Mouse (Mus musculus) neural tube, embryonic 11.5 days (tissue): ENCODE results near the gene Sos2. TPM values are rescaled to one million over a fixed set of nuclear protein-coding genes. Genes with fewer than 3 reads are reported as not detected.
A peak's percentile ranks its signal among the peaks of the same experiment; 100 is the strongest.

Experiments used
- ATAC-seq: fragments of 200-750 bp; cut with Nextera tagmentation; 2 replicates; pipeline ENCODE4 v1.8.0; 2017; ENCODE audit warnings: moderate number of reproducible peaks, mild to moderate bottlenecking, moderate TSS enrichment, moderate library complexity; ENCODE audit not compliant: insufficient read depth, low FRiP score, low TSS enrichment
- DNase-seq: peaks from one replicate; pipeline ENCODE4 v3.0.0-alpha.2; 2015; ENCODE audit warnings: low spot score
- H3K27ac ChIP-seq: fragments of 300-500 bp; sonication (generic); 2 replicates; pipeline ENCODE4 v1.5.1; 2014; ENCODE audit warnings: low read depth, mild to moderate bottlenecking, low read length
- H3K27me3 ChIP-seq: fragments of 300-500 bp; sonication (generic); 2 replicates; pipeline ENCODE4 v1.6.1; 2014; ENCODE audit warnings: mild to moderate bottlenecking, low read length, mixed read lengths; ENCODE audit not compliant: control insufficient read depth, insufficient read depth
- H3K36me3 ChIP-seq: fragments of 300-500 bp; sonication (generic); 2 replicates; pipeline ENCODE4 v1.6.1; 2014; ENCODE audit warnings: mild to moderate bottlenecking, low read length, moderate library complexity, mixed read lengths; ENCODE audit not compliant: control insufficient read depth, insufficient read depth
- H3K4me1 ChIP-seq: fragments of 300-500 bp; sonication (generic); 2 replicates; pipeline ENCODE4 v1.6.1; 2014; ENCODE audit warnings: low read length, mixed read lengths; ENCODE audit not compliant: control insufficient read depth, insufficient read depth
- H3K4me2 ChIP-seq: fragments of 300-500 bp; sonication (generic); 2 replicates; pipeline ENCODE4 v1.6.1; 2014; ENCODE audit warnings: low read depth, mild to moderate bottlenecking, moderate library complexity
- H3K4me3 ChIP-seq: fragments of 300-500 bp; sonication (generic); 2 replicates; pipeline ENCODE4 v1.5.1; 2014; ENCODE audit warnings: low read depth, low read length
- H3K9ac ChIP-seq: fragments of 300-500 bp; sonication (generic); 2 replicates; pipeline ENCODE4 v1.6.1; 2014; ENCODE audit warnings: mild to moderate bottlenecking, low read length
- H3K9me3 ChIP-seq: fragments of 300-500 bp; sonication (generic); 2 replicates; pipeline ENCODE4 v1.6.1; 2016; ENCODE audit warnings: low read length; ENCODE audit not compliant: control insufficient read depth
- WGBS: fragments of 180-500 bp; shearing (Covaris S2); extraction: QIAGEN DNeasy Blood & Tissue Kit; methylation state at CpG from one replicate; pipeline ENCODE4 v1.1.7; 2014; 5-methylcytosine and 5-hydroxymethylcytosine counted together
- polyA plus RNA-seq: library from polyadenylated mRNA; unstranded; fragments of >200 nt; fragmentation: Nextera tagmentation; extraction: Ambion mirVana; gene quantifications from 2 replicates; pipeline ENCODE4 v1.2.1, GENCODE M21; 2014

Gene Sos2
- polyA plus RNA-seq, 1 experiment from 2014 or later = 10.1 TPM

DNA sequence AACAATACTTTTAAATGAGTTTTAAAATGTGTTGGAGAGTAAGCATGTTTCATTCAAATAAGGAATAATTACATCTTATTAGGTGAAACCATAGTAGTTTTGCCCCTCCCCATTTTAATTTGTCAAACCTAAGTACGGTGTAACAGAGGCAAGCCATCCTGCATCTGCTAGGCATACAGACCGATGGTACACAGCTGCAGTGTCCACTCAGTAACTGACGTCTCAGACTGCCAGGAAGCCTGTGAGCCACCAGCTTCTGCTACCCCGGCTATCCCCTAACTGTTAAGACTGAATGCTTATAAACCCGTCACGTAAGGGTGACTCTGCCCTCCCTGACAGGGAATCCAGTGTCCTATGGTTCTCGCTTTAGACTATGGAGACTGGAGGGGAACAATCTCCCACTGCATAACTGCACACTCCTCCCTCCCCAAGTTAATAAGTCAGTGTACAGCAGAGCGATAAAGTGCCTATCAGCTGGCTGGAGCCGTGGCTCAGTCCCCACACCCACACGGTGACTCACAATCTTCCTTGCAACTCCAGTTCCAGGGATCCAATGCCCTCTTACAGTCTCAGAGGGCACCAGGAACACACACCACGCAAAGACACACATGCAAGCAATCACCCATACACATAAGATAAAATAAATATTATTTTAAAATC, 23.3 kb upstream of the Sos2 start:
- Histone ChIP-seq H3K36me3 (0 out of 2 replicates have a peak, but pooled peaks cover 2% of the 10 kb centered on the region), H3K27ac (no peak overlapping the region), H3K9ac (no peak overlapping the region), H3K27me3 (no peaks in the 10 kb centered on the region), H3K9me3 (no peaks in the 10 kb centered on the region), H3K4me1 (no peaks in the 10 kb centered on the region), H3K4me3 (no peak overlapping the region), H3K4me2 (no peak overlapping the region)
- no peak for ATAC-seq
- WGBS = 92% methylated on average over 11 of the region's 11 CpGs
- DNase-seq = no peak

DNA sequence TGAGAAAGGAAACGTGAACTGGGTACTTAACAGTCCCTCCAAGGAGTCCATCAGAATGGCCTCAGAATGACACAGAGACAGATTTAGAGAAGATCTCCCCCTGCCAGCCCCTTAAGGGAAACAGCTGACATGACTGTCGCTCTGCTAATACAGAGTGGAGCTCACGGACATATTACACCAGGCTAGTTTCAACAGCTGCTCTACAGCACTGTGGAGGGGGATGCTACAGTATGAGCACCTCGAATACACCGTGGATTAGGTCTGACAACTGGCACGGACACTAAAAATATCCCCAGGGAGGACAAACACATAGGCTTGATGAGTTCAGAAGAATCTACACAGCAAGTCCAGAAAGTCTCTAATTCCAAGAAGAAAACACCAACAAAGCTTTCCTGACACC, 16.7 kb upstream of the Sos2 start:
- no peaks in the 10 kb centered on the region for H3K4me1 ChIP-seq
- H3K4me3 ChIP-seq = no peak overlapping the region
- H3K9me3 ChIP-seq = no peaks in the 10 kb centered on the region
- DNase-seq (no peak), ATAC-seq (no peak)
- WGBS = 89% methylated on average over 6 of the region's 6 CpGs
- H3K9ac ChIP-seq = no peak overlapping the region
- no peak overlapping the region for H3K27ac ChIP-seq
- H3K27me3 ChIP-seq = no peaks in the 10 kb centered on the region
- H3K4me2 ChIP-seq = no peak overlapping the region
- H3K36me3 ChIP-seq = 0 out of 2 replicates have a peak, but pooled peaks cover 2% of the 10 kb centered on the region

- 79% methylated on average over 5 of the region's 5 CpGs for WGBS
- Histone ChIP-seq H3K4me2 (no peak overlapping the region), H3K27ac (no peak overlapping the region), H3K27me3 (no peaks in the 10 kb centered on the region), H3K4me3 (no peak overlapping the region), H3K36me3 (0 out of 2 replicates have a peak, but pooled peaks cover under 1% of the 10 kb centered on the region), H3K9me3 (no peaks in the 10 kb centered on the region), H3K4me1 (no peaks in the 10 kb centered on the region), H3K9ac (no peak overlapping the region)
- ATAC-seq (no peak), DNase-seq (no peak)
Measured at GRCm38 (mm10) chr12:69696746-69697145, 15.1 kb upstream of the Sos2 start.

DNA sequence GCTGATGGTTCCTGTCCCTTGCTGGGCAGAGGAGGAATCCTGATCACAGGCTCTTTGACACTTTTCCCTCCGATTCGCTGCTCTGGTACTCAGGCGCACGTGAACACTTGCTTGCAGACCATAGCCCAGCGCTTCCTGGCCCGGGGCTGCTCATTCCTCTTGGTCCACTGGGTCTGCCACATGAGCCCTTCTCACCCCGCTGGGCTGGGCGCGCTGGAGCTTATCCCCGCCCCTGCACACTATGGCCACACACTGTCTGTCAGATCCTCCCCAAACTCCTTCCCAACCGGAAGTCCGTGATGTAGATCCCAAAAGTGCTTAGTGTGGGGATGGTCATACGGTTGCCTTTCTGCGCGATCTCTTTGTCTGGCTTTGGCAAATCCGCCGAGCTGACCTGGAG, 11.8 kb upstream of the Sos2 start:
- Histone ChIP-seq H3K4me2 (no peak overlapping the region), H3K27me3 (no peaks in the 10 kb centered on the region), H3K4me1 (no peaks in the 10 kb centered on the region), H3K9ac (no peak overlapping the region), H3K27ac (no peak overlapping the region), H3K9me3 (no peaks in the 10 kb centered on the region), H3K36me3 (no peaks in the 10 kb centered on the region), H3K4me3 (no peak overlapping the region)
- WGBS = 83% methylated on average over 17 of the region's 17 CpGs
- ATAC-seq = no peak
- DNase-seq = no peak

DNA sequence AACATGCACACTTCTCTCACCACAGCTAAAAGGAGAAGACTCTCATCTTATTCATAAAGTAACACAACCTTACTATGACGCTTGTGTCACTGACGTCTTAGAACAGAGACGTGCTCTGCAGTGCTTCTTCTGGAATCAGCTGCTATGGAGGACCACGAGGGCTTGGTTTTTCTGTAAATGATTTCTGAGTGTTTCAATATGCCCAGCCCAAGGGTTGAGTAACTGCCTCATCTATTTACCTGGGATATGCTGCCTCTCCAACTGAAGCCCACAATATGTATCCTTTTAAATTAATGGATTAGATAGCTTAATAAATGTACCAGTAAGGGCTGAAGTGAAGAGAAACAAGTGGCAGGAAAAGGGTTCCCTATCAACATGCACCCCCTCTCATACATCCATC, 9.1 kb upstream of the Sos2 start:
- Histone ChIP-seq H3K4me2 (no peak overlapping the region), H3K9ac (no peak overlapping the region), H3K27ac (no peak overlapping the region), H3K27me3 (no peaks in the 10 kb centered on the region), H3K36me3 (no peaks in the 10 kb centered on the region), H3K4me1 (no peaks in the 10 kb centered on the region), H3K4me3 (no peak overlapping the region), H3K9me3 (no peaks in the 10 kb centered on the region)
- ATAC-seq = no peak
- WGBS = 91% methylated on average over 4 of the region's 4 CpGs
- no peak for DNase-seq

GRCm38 (mm10) chr12:69689094-69689493, 7.4 kb upstream of the Sos2 start:
- Histone ChIP-seq H3K27me3 (no peaks in the 10 kb centered on the region), H3K36me3 (no peaks in the 10 kb centered on the region), H3K4me1 (no peaks in the 10 kb centered on the region), H3K9me3 (no peaks in the 10 kb centered on the region), H3K4me3 (no peak overlapping the region), H3K9ac (no peak overlapping the region), H3K27ac (no peak overlapping the region), H3K4me2 (no peak overlapping the region)
- DNase-seq = no peak
- no peak for ATAC-seq

GRCm38 (mm10) chr12:69688368-69688767, 6.7 kb upstream of the Sos2 start:
- Histone ChIP-seq H3K36me3 (no peaks in the 10 kb centered on the region), H3K4me2 (no peak overlapping the region), H3K27ac (no peak overlapping the region), H3K27me3 (no peaks in the 10 kb centered on the region), H3K4me3 (no peak overlapping the region), H3K9ac (no peak overlapping the region), H3K4me1 (no peaks in the 10 kb centered on the region), H3K9me3 (no peaks in the 10 kb centered on the region)
- ATAC-seq (no peak), DNase-seq (no peak)
- WGBS = 91% methylated on average over 2 of the region's 2 CpGs

DNA sequence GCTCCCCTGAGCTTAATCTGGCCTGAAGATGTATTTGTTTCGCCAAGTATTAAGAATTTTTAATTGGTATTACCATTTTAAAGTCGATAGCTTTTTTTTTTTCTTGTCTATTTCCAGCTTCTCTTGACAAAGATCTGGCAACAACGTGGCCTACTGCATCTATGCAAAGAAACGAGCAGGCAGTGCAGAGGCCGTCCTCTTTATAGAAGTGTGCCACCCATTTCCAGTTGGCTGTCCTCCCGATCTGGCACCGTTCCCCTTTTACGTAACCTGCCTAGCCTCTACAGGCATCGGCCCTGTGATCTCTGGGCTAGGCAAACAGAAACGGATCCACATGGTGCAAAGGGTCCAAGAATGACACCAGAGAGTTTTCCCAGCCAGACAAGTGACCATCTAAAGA, 1.9 kb upstream of the Sos2 start:
- H3K4me1 ChIP-seq = peaks cover 4% of the 10 kb centered on the region; the same call in 1 of the 2 replicates
- ATAC-seq (no peak), DNase-seq (no peak)
- WGBS = 60% methylated on average over 10 of the region's 10 CpGs
- no peak overlapping the region for H3K4me3 ChIP-seq
- H3K27me3 ChIP-seq = no peaks in the 10 kb centered on the region
- H3K27ac ChIP-seq = no peak overlapping the region
- H3K9ac ChIP-seq = no peak overlapping the region
- H3K9me3 ChIP-seq = no peaks in the 10 kb centered on the region
- no peaks in the 10 kb centered on the region for H3K36me3 ChIP-seq
- H3K4me2 ChIP-seq = no peak overlapping the region

DNA sequence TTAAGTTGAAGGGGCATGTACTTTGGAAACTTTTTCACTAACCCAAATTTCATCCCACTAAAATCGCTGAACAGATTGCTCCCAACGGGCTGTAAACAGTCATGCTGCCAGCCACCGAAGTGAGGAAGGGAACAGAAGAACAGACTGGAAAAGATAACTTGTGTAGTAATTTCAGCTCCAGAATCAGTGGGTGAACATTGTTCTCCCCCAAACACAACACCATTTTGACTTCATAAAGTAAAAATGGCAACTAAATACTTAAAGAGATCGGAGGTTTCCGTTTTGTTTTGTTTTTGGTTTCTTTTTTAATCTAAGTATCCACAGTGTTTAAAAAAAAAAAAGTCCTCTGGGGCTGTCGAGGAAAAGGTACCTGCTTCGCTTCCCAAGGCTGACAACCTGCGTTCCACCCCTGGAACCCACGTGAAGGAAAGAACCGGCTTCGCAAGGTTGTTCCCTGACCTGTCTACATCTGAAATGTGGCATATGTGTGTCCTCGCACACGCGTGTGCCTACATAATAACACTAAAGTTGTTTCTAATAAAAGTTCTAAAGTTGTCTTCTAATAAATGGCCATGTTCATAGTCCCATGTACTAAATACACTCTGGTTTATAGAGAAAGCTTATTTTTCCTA, 1.3 kb upstream of the Sos2 start:
- Histone ChIP-seq H3K27me3 (no peaks in the 10 kb centered on the region), H3K4me2 (peak overlapping the region; percentile 67; the same call in 1 of the 2 replicates), H3K27ac (no peak overlapping the region), H3K4me1 (peaks cover 4% of the 10 kb centered on the region; the same call in 1 of the 2 replicates), H3K9me3 (no peaks in the 10 kb centered on the region), H3K36me3 (no peaks in the 10 kb centered on the region), H3K9ac (no peak overlapping the region), H3K4me3 (peak overlapping the region; percentile 73)
- 48% methylated on average over 14 of the region's 14 CpGs for WGBS
- ATAC-seq (no peak), DNase-seq (no peak)
